Mouse (Mus musculus): ENCODE data around the gene Zdhhc24.
A peak's percentile ranks its signal among the peaks of the same experiment; 100 is the strongest.

The Zdhhc24 gene

DNA sequence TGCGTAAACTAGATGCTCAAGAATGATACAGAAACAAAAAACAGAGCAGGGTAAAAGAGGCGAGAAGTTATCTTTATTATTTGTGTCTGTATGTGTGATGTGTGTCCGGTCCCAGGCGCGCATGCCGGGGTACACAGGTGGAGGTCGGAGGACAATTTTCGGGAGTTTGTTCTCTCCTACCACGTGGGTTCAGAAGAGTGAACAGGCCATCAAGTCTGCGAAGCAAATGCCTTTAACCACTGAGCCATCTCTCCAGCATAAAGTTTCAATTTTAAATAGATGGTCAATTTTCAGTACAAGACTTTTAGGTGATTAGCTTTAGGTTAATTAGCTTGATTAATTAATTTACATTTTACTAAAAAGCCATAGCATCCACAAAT, 846 bp downstream of the Zdhhc24 start:
- DNase-seq = no peak

DNA sequence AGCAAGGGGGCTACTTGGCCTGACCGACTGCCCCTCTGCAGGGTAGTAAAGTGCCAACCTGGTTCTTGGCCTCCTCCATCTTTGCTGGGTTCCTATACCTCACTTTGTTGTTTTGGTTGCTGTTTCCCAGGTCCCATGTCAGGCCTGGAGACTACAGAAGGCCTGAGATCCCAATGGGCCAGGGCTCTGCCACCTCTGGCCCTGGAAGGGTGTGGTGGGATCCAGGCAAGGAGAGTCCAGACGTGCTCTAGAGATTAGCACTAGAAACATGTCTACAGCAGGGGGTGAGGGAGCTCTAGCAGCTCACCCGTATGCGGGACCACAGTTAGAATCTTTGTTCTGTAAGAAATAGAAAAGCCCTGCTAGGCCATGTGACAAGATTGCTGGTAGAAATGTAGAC, 5.5 kb downstream of the Zdhhc24 start:
- no peak for DNase-seq

DNA sequence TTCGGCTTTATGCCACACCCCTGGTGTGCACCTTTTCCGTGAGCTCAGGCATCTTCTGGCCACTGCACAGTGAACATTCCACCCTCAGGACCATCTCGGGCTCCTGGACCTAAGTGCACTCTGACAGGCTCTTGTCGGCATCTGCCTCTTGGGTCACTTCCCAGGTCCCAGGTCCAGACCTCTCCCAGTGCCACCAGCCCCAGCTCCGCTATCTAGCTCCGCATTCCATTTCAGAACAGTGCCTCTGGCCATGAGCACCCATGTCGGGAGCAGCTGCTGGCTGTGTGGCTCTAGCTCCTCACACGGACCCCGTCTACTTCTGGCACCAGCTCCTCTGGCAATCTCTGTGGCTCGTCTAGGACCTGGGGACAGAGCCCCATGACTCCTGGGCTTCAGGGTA, 11.3 kb downstream of the Zdhhc24 start:
- DNase-seq = no peak

DNA sequence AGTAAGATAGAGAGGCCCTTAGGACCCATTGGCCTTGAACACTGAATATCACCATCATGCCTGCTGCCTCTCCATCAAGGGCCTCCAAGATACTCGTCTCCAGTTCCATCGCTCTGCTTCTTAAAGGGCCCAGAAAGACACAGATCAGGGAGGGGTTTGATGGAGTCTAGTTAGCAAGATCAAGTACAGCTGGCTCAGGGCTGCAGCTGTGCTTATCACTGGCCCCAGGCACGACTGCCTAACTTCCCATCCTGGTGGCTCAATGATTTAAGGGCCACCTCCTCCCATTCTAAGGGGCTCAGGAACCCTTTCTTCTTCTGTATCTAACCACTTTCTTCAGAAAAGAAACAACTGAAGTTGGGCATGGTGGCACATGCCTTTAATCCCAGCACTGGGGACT, 13.3 kb downstream of the Zdhhc24 start:
- DNase-seq = no peak

DNA sequence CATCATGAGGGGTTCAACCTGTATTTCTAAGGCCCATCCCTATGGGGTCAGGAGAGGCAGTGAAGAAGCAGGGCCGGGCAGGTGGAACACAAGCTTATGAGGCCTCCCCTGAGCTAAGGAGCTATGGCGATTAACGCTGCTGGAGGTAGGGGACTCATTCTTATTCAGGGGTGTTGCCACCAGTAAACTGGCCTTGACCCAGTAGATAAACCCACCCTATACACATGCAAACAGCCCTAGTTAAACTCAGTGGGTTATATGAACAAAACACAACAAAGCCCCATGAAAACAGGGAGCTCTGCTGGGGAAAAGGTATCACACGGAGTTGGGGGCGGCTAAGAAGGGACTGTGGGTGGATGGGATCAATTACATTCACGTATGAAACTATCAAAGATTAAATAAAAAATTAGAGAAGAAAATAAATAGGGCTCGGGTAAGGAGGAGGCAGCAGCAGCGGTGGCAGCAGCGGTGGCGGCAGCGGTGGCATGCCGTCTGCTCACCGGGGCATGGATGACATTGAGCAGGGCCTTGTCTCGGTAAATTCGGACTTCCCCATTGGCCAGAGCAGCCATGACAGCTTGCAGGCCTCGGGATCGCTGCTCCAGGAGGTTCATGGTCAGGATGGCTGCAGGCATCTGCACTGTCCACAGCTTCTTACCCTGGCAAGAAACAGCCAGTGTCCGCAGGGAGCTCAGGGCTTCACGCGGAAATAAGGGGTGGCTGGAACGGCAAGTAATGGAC, 18.5 kb downstream of the Zdhhc24 start:
- DNase-seq = no peak

DNA sequence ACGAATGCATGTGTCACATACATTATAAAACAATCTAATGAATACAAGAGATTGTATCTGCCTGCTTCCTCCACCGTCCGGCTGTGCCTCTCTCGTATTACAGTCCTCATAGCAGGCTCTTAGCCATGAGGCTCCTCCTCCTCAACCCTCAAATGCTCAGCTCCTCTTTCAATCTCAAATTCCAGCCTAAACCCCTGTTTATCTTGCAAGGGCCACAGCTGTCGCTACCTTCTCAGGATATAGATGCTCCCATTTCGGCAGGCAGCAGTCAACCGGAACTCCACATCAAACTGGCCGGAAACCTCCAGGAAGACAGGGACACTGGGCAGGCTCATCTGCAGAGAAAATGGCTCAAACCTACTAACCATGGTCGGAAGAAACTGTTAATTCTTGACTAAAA, 20.5 kb downstream of the Zdhhc24 start:
- no peak for DNase-seq

DNA sequence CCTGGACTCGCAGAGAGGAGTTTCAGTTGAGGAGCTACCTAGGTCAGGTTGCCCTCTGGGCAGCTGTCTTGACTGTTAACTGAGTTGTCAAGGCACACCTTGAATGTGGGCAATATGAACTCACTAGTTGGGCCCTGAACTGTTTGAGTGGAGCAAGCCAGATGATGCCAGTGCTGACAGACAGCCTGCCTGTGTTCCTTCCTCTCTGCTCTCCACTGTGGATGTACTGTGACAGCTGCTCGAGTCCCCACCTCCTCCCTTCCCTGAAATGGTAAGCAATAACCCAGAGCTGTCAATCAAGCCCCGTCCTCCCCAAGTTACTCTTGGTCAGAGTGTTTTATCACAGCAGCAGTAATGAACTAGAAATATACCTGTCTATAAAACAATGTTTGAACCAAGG, 21.4 kb downstream of the Zdhhc24 start:
- no peak for DNase-seq

DNA sequence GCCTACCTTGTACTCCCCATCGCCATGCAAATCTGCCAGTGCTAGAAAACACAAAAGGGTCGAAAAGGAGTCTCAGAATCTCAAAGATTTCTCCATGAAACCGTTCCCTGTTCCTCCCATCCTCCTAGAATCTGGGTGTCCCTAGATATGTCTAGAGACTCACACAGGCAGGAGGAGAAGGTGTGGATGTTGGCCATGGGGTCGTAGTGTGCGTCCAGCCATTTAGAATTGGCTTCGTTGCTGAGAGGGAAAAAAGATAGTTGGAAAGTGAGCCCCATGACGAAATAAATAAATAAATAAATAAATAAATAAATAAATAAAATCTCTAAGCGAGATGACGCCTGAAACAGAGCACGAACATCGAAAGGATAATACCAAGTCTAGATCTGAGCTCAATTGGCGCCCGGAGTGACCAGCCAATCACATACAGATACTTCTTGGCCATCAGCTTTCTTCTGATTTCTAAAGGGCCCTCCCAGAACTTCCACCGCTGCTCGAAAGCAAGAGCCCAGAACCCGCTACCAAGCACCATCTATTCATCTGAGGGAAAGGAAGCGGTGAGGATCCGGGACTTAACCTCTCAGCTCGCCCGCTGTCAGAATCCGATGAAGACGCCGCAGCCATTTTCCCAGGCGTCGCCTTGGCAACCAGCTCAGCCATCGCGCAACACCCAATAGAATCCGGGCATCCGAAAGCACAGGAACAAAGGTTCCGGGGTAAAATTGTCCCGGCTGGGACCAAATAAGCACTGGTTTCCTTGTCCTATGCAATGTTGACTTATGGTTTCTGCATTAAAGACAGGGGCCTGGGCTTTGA, 27.7 kb downstream of the Zdhhc24 start, which contains the start of gene Bbs1:
Gene Bbs1 (minus strand): TSS at position 650 of the 816 bp plus-strand sequence.
- DNase-seq = peak; percentile 78

DNA sequence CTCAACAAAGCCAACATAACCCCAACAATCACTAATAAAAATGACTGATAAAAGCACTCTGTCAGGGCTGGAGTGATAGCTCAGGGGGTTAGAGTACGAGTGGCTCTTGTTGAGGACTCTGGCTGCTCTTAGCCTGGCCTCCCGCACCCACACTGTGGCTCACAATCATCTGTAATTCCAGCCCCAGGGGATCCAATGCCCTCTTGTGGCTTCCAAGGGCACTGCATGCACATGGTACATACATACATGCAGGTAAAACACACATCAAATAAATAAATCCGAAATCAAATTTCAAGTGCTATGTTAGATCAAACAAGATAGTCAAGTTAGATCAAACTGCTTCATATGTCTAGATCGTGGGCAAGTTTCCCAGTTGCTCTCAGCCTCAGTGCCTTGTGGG, 29.6 kb downstream of the Zdhhc24 start:
- DNase-seq = no peak

DNA sequence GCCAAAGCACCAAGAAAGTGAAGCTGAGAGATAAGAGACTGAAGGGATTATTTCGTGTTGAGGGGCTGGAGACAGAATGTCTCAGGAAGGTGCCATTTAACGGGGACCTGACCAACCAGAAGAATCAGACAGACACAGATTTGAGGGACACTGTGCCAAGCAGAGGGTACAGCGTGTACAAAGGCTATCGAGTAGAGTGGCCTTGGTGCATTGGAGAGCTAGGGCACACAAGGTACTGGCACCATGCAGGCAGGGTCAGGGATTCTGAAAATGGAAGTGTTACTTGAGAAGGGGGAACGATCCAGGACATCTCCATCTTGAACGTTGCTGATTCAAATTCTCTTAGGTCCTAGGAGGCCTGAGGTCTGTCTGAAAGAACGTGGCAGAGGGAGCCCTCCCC, 30.9 kb downstream of the Zdhhc24 start:
- no peak for DNase-seq

DNA sequence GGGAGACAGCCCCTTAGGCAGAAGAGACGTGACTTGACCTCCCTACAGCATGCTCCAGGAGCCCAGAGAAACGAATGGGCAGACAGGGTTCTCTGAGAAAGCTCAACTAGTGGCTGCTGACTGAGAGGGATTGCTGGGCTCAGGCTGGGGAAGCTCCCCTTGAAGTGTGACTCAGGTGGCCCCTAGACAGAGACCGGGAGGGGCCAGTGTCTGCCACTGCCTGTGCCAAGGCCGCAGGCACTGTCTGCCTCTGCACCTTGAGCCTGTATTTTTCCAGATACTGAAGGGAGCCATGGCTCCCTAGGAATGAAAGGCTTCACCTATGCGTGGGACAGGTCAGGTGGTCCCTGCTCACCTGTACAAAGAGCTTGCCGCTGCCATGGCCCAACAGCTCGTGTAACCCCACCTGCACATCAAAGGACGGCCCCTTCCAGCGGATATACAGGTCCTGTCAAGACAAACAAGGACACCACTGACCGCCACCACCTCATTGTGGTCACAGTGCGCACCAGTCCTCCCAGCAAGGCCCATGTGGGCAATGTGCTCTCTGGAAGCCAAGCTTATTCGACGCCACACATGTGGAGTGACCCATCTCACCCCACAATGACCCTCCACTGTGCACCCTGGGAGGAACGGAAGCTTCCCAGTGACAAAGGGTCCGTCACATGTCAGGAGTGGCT, 37.6 kb downstream of the Zdhhc24 start:
- DNase-seq = no peak

DNA sequence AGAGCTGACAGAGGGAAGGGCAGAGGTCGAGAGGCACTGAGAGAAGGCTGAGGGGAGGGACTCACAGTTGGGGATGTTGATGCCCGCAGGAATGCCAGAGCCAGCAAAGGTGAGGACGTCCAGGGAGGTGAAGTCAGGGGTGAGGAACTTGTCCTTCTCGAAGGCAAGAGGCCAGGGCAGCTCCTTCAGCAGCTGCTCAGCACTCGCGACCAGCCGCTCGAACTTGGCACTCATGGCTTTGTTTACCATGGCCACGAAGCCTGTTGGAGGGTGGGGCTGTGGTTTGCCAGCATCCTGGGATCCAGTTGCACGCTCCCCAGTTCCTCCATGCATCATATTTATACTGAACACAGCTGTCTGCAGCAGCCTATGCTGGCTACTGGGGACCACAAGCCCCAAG, 38.4 kb downstream of the Zdhhc24 start:
- no peak for DNase-seq

DNA sequence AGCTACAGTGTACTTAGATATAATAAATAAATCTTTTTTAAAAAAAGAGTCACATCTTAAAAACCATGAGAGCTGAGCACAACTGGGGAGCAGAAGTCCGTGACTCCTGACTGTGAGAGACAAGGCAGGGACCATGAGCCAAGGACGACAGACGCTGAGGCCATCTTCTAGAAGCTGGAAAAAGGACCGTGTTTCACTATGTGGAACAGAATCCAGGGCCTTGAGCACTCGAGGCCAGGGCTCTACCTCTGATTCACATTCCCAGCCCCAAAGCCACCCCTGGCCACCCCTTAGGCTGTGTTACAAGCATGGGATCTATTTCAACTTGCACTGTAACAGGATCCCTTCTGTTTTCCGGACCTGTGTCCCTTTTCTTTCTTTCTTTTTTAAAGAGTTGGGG, 41.2 kb downstream of the Zdhhc24 start:
- DNase-seq = no peak

DNA sequence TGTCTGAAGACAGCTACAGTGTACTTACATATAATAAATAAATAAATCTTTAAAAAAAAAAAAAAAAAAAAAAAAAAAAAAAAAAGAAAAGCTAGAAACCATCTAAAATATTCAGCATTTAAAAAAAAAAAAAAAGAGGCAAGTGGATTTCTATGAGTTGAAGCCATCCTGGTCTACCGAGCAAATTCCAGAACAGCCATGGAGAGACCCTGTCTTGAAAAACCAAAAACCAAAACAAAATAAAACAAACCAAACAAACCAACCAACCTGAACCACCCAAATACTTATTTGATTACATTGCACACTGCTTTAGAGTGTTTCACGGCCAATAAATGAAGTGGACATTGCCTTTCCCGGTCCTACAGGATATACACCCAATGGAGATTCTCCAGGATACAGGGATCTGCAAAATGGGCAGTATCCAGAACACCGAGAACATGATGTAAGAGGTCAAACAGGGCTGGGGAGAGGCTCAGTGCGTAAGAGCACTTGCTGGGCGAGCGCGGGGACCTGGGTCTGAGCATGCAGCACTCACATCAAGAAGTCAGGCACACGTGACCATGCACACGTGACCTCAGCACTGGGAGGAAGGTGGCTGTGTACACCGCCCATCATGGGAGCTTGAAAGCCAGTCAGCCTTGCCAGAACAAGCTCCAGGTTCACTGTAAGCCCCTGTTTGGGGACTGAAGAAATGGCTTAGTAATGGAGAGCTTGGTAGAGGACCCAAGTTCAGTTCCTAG, 46.8 kb downstream of the Zdhhc24 start:
- DNase-seq = no peak

DNA sequence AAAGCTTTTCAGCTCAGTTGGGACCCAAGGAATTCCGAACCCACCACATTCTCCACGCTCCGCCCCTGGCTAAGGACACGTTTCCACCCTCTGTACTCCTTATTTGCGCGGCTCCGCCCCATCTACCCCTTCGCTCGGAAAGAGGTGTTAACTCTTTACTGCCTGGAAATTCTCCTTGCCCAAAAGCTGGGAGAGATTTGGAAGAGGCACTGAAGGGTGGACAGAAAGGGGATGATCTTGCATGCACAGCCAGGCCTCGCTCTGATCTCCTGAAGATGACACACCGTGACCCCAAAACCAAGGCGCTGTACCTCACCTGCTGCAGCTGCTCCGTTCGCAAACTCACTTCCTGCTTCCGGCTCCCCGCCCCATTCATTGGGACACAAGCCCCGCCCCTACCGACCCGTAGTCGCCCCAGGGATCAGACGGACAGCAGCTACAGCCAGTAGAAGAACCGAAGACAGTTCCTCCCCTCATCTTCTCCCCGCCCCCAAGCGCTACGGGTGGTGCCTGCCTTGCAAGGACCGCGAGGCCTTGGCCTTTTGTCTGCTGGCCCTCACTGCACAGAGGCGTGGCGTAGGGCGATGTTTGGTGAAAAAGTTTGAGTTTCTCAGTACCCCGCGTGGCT, 49.5 kb downstream of the Zdhhc24 start, which contains the start of gene Dpp3:
Gene Dpp3 (minus strand): TSS at position 384 of the 628 bp plus-strand sequence.
- DNase-seq = peak; percentile 98

DNA sequence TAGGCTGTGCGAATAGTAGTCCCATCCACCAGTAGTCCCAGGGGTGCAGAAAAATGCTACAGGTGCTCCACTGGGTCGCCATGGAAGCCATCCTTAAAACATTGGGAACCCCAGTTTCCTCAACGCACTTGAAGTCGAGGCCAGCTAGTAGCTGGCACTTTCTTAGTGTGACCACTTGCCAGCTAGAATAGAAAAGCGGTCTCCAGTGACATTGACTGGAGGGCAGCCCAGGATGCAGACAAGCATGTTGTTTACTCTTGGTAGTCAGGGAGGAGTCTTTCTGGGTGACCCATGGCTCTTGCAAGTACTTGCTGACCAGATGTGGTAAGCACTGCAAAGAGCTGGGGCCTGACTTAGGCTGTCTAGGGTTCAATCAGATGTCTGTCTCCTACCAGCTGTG, 50.3 kb downstream of the Zdhhc24 start:
- no peak for DNase-seq
